Mouse (Mus musculus): ENCODE results near the gene Ethe1. TPM values are rescaled to one million over a fixed set of nuclear protein-coding genes. Genes with fewer than 3 reads are reported as not detected.

Ethe1 gene
- polyA plus RNA-seq, 1 experiment from 2014 or later, result 17.6 TPM

Other genes with a start within 250 kb of the Ethe1 start
- gene Lypd5, start 238.3 kb upstream of the Ethe1 start, polyA plus RNA-seq (2016; fragmentation: Nextera tagmentation; extraction: Ambion mirVana), result not detected in 2 replicates
- gene Kcnn4, start 217.3 kb upstream of the Ethe1 start, polyA plus RNA-seq (2016; fragmentation: Nextera tagmentation; extraction: Ambion mirVana), result 6.9 and 7.8 TPM in 2 replicates
- gene Smg9, start 187.9 kb upstream of the Ethe1 start, polyA plus RNA-seq (2016; fragmentation: Nextera tagmentation; extraction: Ambion mirVana), result 21.4 and 21.6 TPM in 2 replicates
- gene Irgc1, start 135.2 kb upstream of the Ethe1 start, polyA plus RNA-seq (2016; fragmentation: Nextera tagmentation; extraction: Ambion mirVana), result not detected in 2 replicates
- 5.6 and 8.8 TPM in 2 replicates for gene Plaur, start 125.1 kb upstream of the Ethe1 start, polyA plus RNA-seq (2016; fragmentation: Nextera tagmentation; extraction: Ambion mirVana)
- 0.65 and 0.81 TPM in 2 replicates for gene Cadm4, start 105.5 kb upstream of the Ethe1 start, polyA plus RNA-seq (2016; fragmentation: Nextera tagmentation; extraction: Ambion mirVana)
- gene Zfp428, start 80.5 kb upstream of the Ethe1 start, polyA plus RNA-seq (2016; fragmentation: Nextera tagmentation; extraction: Ambion mirVana), result 31.9 and 35.8 TPM in 2 replicates
- gene AC161166.1, start 75.1 kb upstream of the Ethe1 start, polyA plus RNA-seq (2016; fragmentation: Nextera tagmentation; extraction: Ambion mirVana), result 0.37 and 0.40 TPM in 2 replicates
- gene Irgq, start 56.9 kb upstream of the Ethe1 start, polyA plus RNA-seq (2016; fragmentation: Nextera tagmentation; extraction: Ambion mirVana), result 9.0 TPM in 2 replicates
- not detected in 2 replicates for gene Pinlyp, start 41.4 kb upstream of the Ethe1 start, polyA plus RNA-seq (2016; fragmentation: Nextera tagmentation; extraction: Ambion mirVana)
- 70.5 and 71.7 TPM in 2 replicates for gene Xrcc1, start 41.3 kb upstream of the Ethe1 start, polyA plus RNA-seq (2016; fragmentation: Nextera tagmentation; extraction: Ambion mirVana)
- gene Zfp575, start 98 bp downstream of the Ethe1 start, polyA plus RNA-seq (2016; fragmentation: Nextera tagmentation; extraction: Ambion mirVana), result 0.69 and 1.1 TPM in 2 replicates
- not detected in 2 replicates for gene Phldb3, start 23.2 kb downstream of the Ethe1 start, polyA plus RNA-seq (2016; fragmentation: Nextera tagmentation; extraction: Ambion mirVana)
- gene Lypd3, start 49.0 kb downstream of the Ethe1 start, polyA plus RNA-seq (2016; fragmentation: Nextera tagmentation; extraction: Ambion mirVana), result 0.10 and 0.15 TPM in 2 replicates
- not detected in 2 replicates for gene Tex101, start 89.1 kb downstream of the Ethe1 start, polyA plus RNA-seq (2016; fragmentation: Nextera tagmentation; extraction: Ambion mirVana)
- gene BC049730, start 121.7 kb downstream of the Ethe1 start, polyA plus RNA-seq (2016; fragmentation: Nextera tagmentation; extraction: Ambion mirVana), result not detected in 2 replicates
- not detected in 2 replicates for gene Gm4763, start 139.4 kb downstream of the Ethe1 start, polyA plus RNA-seq (2016; fragmentation: Nextera tagmentation; extraction: Ambion mirVana)
- gene Cd177, start 172.8 kb downstream of the Ethe1 start, polyA plus RNA-seq (2016; fragmentation: Nextera tagmentation; extraction: Ambion mirVana), result 0.06 TPM in 1 of 2 replicates, not detected in the other
- not detected in 2 replicates for gene Ceacam10, start 189.7 kb downstream of the Ethe1 start, polyA plus RNA-seq (2016; fragmentation: Nextera tagmentation; extraction: Ambion mirVana)

Data from heart, embryonic 12.5 days (tissue).